ENCODE assay signal across 8 mouse cellular contexts in the genomic region with DNA sequence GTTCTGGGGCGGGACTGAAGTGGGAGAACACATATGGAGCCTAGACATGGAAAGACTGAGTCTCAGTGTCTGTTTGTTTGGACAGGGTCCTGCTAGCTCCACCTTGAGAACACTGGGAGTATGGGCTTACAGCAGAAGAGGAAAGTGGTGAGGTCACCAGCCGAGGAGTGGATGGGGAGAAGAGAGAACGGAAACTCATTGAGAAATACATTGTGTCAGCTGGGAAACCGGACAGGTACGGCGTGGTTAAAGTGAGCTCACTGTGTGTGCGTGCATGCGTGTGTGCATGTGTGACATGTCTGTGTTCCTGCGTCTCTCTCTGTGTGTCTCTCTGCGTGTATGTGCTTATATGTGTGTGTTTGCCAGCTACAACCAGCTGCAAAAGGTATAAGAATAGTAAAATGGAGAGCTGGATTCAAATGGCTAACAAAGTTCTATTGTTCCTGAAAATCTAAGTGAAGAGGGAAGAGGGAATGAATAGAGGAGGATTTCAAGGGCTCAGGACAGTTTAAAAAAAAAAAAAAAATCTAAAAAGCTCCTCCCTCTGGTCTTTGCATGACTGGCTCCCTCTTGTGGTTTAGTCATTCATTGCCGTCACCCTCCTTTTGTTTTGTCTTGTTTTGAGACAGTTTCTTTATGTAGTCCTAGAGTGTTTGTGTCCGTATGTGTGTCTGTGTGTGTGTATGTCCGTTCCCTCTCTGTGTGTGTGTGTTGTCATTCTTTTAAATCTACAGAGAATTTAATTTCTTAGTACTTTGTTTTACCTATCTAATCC. TPM values are rescaled to one million over a fixed set of nuclear protein-coding genes. Genes with fewer than 3 reads are reported as not detected.
DNase-seq lines count a peak whose midpoint lies in the region; ATAC-seq lines count a peak whose summit lies in the region.

No protein-coding gene starts in this region.

- H3K27me3 ChIP-seq in forebrain, embryonic 11.5 days (ENCODE audit: control insufficient read depth, insufficient read depth, low read length), result no peaks in the 10 kb centered on the region
- H3K27me3 ChIP-seq in midbrain, embryonic 10.5 days (ENCODE audit: low read depth, poor library complexity, severe bottlenecking), result no peaks in the 10 kb centered on the region

- no peak overlapping the region for H3K4me3 ChIP-seq in forebrain, embryonic 11.5 days (ENCODE audit: low read depth, low read length)
- no peak overlapping the region for H3K4me3 ChIP-seq in midbrain, embryonic 10.5 days

- DNase-seq in heart, postnatal 14 days, result peak; percentile 52 to 73
- DNase-seq in heart, adult 11 months, result no peak
- peak; percentile 88 for DNase-seq in brain, adult 2 months (ENCODE audit: low read depth, low spot score)
- peak; percentile 65 for DNase-seq in forebrain, embryonic 11.5 days (ENCODE audit: low spot score)
- DNase-seq in kidney, postnatal 4 days, result peak; percentile 64 to 75
- DNase-seq in midbrain, embryonic 10.5 days (ENCODE audit: low spot score), result peak; percentile 45
- peak; percentile 70 for DNase-seq in thymus, postnatal 0 days (ENCODE audit: low spot score)

- ATAC-seq in CD4-positive, CD25-positive, alpha-beta regulatory T cell, adult 4 months, result peak; percentile 87
- ATAC-seq in forebrain, embryonic 11.5 days (replicated peaks; ENCODE audit: low FRiP score), result peak; percentile 44; the same call in 1 of the 2 replicates

- 61% methylated on average over 13 of the region's 13 CpGs for WGBS in forebrain, embryonic 11.5 days
- WGBS in midbrain, embryonic 10.5 days, result 66% methylated on average over 13 of the region's 13 CpGs

- H3K4me1 ChIP-seq in forebrain, embryonic 11.5 days (replicated peaks; ENCODE audit: control insufficient read depth, insufficient read depth, low read length), result no peaks in the 10 kb centered on the region
- 0 out of 2 replicates have a peak, but pooled peaks cover 3% of the 10 kb centered on the region for H3K4me1 ChIP-seq in midbrain, embryonic 10.5 days

- no peak overlapping the region for H3K27ac ChIP-seq in forebrain, embryonic 11.5 days (ENCODE audit: low read depth, low read length)
- no peak overlapping the region for H3K27ac ChIP-seq in midbrain, embryonic 10.5 days (replicated peaks)

- no peaks in the 10 kb centered on the region for H3K36me3 ChIP-seq in forebrain, embryonic 11.5 days (ENCODE audit: control insufficient read depth, insufficient read depth, low read length)
- no peaks in the 10 kb centered on the region for H3K36me3 ChIP-seq in midbrain, embryonic 10.5 days

- intact Hi-C loops in heart, postnatal 14 days (cut with DNase I), result loop anchor here (2.0 to 10.0 kb wide), 3 partner anchors 14 to 370 kb away; a partner anchor contains a TSS

- H3K4me2 ChIP-seq in forebrain, embryonic 11.5 days (ENCODE audit: low read depth, low read length, severe bottlenecking), result no peak overlapping the region

- H3K9ac ChIP-seq in forebrain, embryonic 11.5 days (ENCODE audit: low read length), result no peak overlapping the region

- H3K9me3 ChIP-seq in forebrain, embryonic 11.5 days (ENCODE audit: control insufficient read depth, low read length), result no peaks in the 10 kb centered on the region
- no peaks in the 10 kb centered on the region for H3K9me3 ChIP-seq in midbrain, embryonic 10.5 days (replicated peaks)

RNA-seq across cellular contexts. Expression of a gene that starts 52.0 kb away (rescaled TPM):
- total RNA-seq in heart, postnatal 14 days (2021), result 10 to 100 TPM; 12.6 to 14.4 TPM
- under 1 TPM; 0.09 to 0.99 TPM for polyA plus RNA-seq in CD4-positive, CD25-positive, alpha-beta regulatory T cell, adult 4 months (2017; shearing (Covaris generic))
- polyA plus RNA-seq in forebrain, embryonic 11.5 days (2014; fragmentation: Nextera tagmentation; extraction: Ambion mirVana), result 11.9 and 12.8 TPM in 2 replicates
- 35.7 and 47.8 TPM in 2 replicates for polyA plus RNA-seq in midbrain, embryonic 10.5 days (2016; fragmentation: Nextera tagmentation; extraction: Ambion mirVana)
- polyA plus RNA-seq in thymus, postnatal 0 days (2015; fragmentation: Nextera tagmentation; extraction: Ambion mirVana), result 0.68 and 1.3 TPM in 2 replicates
